Mouse (Mus musculus) CD4-positive, CD25-positive, alpha-beta regulatory T cell, adult 4 months (primary cell): Measurements from ENCODE around the gene Ldlrad3. TPM values are rescaled to one million over a fixed set of nuclear protein-coding genes. Genes with fewer than 3 reads are reported as not detected.
A peak's percentile ranks its signal among the peaks of the same experiment; 100 is the strongest.

Experiments used
- ATAC-seq: one replicate; pipeline ENCODE4 v1.8.0; 2017
- polyA plus RNA-seq, 2 experiments: library from polyadenylated mRNA; unstranded; fragments of 100-300 nt; shearing (Covaris generic); gene quantifications; one replicate each; pipeline ENCODE4 v1.2.1; 2017

Ldlrad3 gene
- under 1 TPM; 0.29 to 0.31 TPM for polyA plus RNA-seq

DNA sequence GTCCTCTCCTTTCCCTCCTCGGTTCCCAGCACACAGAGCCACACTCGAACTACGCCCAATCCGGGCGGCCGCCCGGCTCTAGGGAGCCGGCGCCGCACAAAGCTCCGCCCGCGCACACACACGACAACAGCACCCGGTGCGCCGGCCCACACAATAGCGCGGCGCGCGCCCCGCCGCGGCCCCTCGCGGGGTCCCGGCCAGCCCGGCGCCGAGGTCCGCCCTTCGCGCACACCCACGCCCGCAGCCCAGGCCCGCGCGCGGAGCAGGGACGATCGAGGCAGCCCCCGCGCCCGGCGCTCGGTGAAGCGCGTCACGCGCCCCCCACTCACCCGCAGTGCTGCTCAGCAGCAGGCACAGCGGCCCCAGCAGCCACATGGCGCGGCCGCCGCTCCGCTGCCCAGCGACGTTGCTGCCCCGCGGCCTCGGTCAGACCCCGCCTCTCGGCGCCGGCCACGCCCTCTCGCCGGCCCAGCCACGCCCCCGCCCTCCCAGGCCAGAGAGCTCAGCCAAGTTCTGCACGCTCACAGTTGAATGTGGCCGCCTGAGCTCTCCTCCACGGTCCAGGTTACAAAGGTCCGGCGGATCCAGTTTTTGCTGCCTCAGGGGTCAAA, at the start of gene Ldlrad3:
Ldlrad3 (minus strand) TSS at position 435 of the 611 bp plus-strand sequence.
- peak; percentile 81 for ATAC-seq

- no peak for ATAC-seq
Measured at GRCm38 (mm10) chr2:102231470-102231869, 45.3 kb upstream of the Ldlrad3 start.

GRCm38 (mm10) chr2:102229126-102229525, 42.9 kb upstream of the Ldlrad3 start:
- no peak for ATAC-seq

- no peak for ATAC-seq
Measured at GRCm38 (mm10) chr2:102228331-102228730, 42.1 kb upstream of the Ldlrad3 start.

DNA sequence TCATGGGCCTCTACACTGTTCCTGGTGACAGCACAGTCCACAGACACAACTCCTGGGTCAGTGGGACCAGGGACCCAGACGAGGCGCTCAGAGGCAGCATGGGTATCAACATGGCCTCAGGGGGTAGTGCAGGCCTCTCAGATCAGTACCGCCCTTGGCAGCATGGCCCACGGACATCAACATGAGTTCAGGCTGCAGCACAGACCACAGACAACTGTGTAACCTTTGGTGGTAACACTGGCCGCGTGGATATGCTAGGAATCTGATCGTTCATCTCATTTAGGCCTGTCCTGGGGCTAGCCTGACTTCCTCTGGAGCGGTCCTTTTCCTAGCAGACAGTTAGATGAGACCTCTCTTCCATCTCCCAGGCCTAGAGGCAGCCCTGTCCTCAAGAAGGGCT, 41.7 kb upstream of the Ldlrad3 start:
- ATAC-seq: no peak

DNA sequence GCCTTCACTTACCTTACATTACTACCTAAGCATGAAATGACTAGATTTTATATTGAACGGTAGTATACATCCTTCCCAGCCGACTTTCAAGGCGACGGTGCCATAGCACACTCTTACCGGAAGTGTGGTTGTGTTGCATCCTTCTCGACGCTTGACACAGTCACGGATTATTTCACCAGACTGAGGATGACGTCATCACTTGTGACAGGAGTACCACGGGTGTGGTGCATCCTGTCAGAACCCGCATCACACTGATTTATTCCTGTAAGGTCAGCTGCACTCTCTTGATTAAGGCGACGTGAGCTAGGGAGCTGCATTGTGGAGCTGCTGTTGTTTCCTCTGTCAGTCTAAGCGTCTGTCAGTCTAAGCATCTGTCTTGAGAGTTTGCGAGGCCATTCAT, 40.1 kb upstream of the Ldlrad3 start:
- no peak for ATAC-seq

DNA sequence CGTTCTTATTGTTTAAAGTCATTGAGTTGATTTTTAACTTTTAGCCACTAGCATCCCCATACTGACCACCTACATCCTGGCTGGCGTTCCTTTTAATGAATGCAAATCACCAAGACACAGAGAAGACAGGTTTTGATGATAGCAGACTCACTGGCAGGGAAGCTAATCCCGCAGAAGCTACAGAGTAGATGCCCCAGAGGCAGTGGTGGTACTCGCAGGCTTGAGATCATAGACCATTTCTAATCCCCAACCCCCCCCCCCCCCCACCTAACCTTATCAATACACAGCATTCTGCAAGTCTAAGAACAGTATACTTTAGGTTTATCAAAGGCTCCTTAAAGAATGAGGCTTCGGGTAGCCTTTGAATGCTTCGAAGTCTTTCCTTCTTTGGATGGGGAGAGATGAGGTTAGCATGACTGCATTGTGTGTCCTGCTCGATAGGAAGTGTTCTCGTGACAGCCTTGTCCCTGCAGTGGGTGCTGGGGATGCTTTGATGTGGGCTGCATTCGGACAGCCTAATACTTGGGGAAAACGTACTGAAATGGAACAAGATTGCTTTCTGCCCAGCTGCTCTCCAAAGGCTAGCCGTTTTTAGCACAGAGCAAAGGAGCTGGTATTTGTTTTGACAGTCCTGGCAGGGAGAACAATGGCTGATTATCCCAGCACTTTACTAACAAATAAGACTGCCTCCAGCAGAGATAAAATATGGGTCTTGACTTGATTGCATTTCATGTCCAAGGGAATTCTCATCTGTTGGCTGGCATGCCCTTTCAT, 37.4 kb upstream of the Ldlrad3 start:
- no peak for ATAC-seq

- ATAC-seq: no peak
Measured at GRCm38 (mm10) chr2:102222749-102223148, 36.6 kb upstream of the Ldlrad3 start.

DNA sequence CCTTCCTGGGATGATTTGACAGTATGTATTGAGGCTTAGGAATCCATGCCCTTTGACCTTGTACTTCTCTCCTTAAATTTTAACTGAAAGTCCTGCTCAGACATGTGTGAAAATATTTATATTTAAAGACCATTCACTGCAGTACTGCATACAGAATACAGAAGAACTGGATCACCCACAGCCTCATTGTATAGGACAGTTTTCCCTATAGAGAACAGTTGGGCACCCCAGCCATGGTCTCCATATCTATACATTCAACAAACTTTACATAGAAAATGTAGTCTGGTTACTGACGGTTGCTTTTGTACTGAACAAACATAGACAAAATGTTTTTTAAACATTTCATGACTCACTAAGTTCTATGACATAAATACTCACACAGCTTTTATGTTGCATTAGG, 30.6 kb upstream of the Ldlrad3 start:
- ATAC-seq: no peak

- ATAC-seq: no peak
Measured at GRCm38 (mm10) chr2:102212096-102212495, 25.9 kb upstream of the Ldlrad3 start.

DNA sequence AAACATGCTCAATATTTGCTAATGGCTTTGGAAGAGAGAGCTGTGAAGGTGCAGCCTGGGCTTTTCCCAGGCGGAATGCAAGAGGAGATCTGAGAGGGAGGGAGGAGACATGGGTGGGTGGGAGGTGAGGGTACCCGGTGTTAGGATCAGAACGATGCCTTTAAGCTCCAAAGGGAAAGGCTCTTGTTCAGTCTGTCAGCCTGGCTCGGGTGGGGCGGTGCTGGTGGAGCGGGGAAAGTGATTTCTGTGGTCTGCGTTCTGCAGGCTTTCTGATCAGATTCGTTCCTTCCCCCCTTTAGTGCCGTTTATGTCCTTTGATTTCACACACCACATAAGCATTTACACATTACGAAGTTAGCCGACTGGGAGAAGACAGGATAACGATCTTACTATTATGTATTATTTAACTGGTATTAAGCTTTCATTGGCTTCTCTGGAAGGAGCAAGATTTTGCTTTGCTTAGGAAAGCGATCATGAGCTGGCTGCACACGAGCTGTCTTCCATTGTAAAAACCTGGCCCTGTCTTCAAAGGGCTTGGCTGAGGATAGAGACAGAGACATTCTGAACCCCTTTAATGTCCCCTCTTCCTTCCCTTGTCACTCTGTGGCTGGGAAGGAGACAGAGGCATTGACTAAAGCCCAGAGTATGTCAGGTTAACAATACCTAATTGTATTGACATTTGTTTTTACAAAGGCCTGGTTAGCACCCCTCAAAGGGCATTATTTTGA, 19.7 kb upstream of the Ldlrad3 start:
- ATAC-seq: no peak

DNA sequence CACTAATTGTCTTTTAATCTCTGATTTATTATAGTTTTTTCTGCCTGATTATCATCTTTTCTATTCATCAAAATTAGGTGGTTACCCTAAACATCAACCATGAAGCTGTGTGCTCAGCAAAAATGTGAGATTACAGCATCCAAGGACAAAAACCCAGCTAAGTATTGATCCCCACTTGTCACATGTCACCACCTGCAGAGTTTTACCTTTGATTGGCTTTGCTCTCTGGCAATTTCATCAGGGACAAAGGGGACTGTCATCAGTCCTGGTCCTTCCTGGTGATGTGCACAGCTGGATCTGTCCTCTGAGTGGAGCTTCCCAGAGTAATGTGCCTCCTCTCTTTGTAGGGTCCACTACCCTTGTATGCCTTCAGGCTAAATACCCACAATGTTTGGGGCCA, 17.3 kb upstream of the Ldlrad3 start:
- no peak for ATAC-seq

DNA sequence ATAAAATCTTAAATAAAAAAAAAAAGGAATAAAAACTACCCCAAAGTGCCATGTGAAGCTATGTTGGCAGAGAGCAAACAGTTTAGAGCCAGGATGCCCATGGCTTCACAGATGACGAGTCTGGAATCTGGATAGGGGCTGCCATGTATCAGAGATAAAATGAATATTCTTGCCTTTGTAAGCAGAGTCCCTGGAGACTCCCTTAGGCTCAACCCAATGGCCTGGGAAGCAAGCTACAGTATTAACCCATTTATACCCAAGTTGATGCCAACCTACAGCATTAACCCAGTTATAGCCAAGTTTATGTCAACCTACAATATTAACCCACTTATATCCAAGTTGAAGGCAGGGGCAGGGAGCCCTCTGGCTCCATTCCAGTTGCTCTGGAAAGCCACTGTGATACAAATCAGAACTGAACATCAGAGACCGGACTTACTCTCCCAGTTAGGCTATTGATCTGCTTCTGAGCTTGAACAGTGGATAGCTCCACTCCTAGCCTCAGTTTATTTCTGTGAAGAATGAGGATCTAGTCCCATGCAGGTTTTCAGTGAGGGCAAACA, 16.1 kb upstream of the Ldlrad3 start:
- no peak for ATAC-seq

- ATAC-seq: no peak
Measured at GRCm38 (mm10) chr2:102201198-102201948, 15.2 kb upstream of the Ldlrad3 start.

DNA sequence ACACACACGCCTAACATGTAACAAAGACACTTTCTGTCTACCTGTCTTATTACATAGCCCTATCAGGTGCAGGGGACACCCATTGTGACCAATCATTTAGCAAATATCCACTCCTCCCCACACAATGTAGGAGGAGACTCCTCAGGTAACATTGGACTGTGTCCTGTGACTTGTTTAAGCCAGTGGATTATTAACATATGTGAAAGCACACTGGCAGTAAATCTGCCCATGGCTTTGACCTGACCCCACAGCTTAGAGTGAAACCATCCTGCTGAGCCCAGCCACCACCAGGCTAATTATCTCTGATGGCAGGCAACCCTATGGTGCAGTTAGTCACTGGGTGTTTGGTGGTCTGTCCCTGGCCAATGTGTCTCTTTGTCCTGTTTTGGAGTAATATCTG, 11.1 kb upstream of the Ldlrad3 start:
- ATAC-seq: no peak

DNA sequence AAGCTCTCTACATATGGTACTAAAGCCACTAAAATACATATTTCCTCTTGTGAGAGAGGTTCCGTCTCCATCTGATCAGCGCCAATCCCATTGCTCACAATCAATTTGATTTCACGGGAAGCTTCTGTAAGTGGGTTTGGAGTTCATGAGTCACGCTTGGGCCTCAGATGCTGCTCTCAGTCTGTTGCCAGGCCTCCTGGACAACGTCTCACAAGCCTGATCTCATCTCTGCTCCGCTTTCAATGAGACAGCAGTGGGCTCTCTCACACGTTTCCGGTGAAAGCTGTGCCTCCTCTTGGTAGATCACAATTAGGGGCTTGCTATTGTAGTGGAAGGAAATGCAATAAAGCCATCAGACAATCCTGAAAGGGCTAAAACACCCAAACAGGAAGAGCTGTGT, 10.5 kb upstream of the Ldlrad3 start:
- no peak for ATAC-seq

DNA sequence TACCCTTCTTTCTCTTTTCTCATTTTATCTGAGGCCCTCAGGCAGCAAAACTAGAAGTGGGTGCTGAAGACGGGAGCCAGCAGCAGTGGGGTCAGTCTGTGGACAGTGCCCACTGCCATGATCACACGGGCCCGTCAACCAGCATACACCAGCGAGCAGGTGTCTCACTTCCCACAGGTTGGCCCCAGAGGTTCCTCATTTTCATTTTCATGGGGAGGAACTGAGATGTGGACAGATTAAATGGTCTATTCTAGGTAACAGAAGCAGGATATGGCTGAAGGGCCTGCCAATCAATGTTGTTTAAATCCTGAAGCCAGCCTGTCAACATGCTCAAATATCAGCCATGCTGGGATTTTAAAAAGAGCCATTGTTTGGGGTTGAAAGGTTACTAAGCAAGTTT, 9.3 kb upstream of the Ldlrad3 start:
- no peak for ATAC-seq

DNA sequence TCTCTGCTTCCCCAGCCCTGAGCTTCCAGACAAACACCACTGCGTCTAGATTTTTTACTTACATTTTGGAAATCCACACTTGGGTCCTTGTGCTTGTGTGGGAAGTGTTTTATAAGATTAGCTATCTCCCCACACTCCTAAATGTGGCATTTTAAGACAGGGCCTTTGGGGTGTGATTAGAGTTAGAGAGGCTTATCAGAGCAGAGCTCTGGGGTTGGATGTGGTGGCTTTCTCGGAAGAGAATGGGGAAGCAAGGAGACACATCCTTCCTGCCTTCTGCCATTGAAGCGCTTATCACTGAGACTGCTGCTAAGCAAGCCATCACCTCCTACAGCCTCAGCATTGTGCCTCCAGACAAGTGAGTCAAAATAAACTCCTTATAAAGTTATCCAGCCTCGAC, 8.1 kb upstream of the Ldlrad3 start:
- ATAC-seq: no peak

GRCm38 (mm10) chr2:102192943-102193820, 7.0 kb upstream of the Ldlrad3 start:
- ATAC-seq: no peak

GRCm38 (mm10) chr2:102191736-102192135, 5.6 kb upstream of the Ldlrad3 start:
- no peak for ATAC-seq

- ATAC-seq: no peak
Measured at GRCm38 (mm10) chr2:102190956-102191355, 4.8 kb upstream of the Ldlrad3 start.
